Mouse (Mus musculus): Measurements from ENCODE around the gene Rbms1.

Gene Rbms1

DNA sequence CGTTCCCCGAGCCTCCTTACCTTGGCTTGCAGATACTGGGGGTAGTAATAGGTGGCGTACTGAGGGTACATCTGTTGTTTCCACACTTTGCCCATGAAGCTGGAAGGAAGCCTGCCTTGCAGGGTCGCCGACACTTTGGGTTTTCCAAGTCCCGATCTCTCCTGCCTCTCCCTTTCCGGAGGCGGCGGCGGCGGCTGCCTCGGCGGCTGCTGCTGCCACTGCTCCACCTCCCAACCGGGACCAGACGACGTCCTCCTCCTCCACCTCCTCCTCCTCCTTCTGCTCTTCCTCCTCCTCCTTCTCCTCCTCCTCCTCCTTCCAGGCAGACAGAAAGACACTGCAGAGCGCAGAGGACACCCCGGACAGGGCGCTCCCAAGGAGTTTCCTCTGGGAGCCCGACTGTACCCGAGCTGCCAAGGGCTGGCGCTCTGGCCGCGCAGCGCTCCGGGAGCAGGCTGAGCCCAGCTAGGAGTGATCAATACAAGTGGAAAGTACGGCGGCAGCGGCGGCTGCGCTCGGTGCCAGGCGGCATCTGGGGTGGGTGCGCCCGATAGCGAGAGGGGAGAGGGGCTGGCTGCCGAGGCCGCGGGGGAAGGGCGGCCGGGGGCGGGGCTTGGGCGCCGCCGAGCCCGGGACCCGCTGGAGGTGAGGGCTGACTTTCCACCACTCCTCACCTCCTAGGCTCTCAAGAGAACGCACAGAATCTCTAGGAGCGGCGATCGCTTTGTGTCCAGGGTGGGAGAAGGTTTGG is at the start of gene Rbms1:
TSS of gene Rbms1 (minus strand) at position 522 of the 751 bp plus-strand sequence.
- peak; percentile 60 for DNase-seq (ENCODE audit: low read depth, low spot score)

- no peak for DNase-seq (ENCODE audit: low read depth, low spot score)
Measured at GRCm38 (mm10) chr2:61012249-61012828, 49.3 kb upstream of the Rbms1 start.

DNA sequence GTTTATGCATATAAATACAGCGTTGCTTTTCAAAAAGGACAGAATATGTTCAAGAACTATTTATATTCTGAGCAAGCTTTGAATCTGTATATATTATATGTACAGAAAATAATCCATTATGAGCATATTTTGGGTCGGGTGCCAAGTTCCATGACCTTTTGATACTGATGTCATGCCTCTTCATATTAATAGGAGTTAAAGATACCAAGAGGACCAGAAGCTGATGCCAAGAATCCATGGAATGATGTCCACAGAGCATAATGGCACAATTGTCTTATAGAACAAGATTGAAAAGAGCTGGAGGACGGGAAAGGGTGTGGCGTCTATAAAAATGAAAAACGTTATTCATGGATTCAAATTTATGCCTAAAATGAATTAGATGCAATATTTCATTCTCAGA is 23.3 kb upstream of the Rbms1 start:
- DNase-seq (ENCODE audit: low read depth, low spot score): no peak

DNA sequence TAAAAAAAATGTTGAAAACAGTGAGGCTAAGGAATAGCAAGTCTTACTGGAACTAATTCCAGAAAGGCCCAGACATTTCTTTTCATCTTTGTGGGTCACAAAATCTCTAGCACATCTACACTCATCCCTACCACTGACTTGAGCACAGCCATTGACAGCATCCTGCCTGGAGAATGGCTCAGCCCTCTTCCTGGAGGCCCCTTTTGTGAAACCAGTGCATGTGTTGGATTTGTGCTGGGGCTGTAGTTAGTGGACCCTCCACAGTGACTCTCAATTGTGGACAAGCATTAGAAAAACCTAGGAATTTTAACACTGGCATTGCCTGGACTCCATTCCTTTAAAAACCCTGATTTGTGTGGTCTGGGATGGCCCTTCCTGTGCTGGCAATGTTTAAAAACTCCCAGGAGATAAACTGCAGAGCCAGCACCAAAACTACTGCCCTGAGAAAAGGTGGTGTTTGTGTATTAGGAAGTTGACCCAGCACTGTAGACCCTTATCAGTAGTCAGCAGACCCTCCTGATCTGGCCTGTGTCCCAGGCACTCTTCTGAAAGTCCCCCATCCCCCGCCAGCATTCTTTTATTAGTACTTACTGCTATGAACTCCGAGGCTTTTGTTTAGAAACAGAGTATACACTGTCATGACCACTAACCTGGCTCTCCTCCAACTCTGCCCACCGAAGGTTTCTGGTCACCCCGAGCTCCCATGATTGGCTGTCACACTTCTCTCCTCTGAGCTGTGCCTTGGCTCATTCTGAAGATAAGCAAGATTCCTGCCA is 15.7 kb upstream of the Rbms1 start:
- DNase-seq (ENCODE audit: low read depth, low spot score): no peak

GRCm38 (mm10) chr2:60972189-60972814 is 9.3 kb upstream of the Rbms1 start:
- DNase-seq (ENCODE audit: low read depth, low spot score): no peak

DNA sequence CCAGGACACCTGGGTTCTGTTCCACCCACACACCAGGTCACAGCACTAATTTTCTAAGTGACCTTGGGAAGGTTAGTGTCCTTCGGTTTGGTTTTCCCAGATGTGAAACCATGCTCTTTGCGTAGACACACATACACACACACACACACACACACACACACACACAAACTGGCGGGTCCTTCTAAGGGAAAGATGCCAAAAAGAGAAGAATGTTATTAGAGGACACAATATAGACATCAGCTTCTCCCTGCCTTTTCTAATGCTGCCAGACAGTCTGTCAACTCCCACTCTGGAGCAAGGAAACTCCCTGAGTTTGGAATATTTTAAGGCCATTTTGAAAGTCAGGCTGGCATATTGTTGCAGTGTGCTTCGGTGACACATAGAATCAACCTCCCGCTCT is 624 bp upstream of the Rbms1 start:
- DNase-seq (ENCODE audit: low read depth, low spot score): peak; percentile 59

DNA sequence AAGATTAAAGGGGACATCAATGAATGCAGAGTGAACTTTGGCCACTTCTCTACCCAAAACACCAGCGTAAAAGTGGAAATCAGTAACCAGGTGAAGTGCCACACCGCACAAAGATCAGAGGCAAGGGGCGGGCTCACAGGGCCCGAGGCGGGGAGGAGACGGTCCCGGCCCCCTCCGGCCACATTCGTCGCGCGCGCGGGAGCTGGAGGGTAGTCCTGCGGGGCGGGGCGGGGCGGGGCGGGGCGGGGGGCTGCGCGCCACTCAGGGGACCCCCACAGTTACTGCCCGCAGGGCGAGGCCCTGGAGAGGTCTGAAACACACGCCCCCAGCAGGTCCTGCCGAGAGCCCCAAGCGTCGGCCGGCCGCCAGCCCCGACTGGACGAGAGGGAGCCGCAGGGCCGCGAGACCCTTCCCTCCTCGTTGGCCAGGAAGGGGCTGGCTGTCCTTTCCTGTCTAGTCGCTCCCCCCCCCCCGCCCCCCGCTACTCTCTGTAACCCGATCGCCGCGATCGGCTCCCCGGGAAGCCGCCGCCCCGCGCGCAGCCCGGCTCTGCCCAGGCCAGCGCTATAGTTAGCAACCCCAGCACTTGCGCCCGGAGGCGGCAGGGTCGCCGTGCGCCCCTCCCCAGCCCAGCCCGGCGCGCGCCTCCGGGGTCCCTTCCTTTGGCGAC is 856 bp downstream of the Rbms1 start:
- DNase-seq (ENCODE audit: low read depth, low spot score): no peak

GRCm38 (mm10) chr2:60961281-60961680 is 1.7 kb downstream of the Rbms1 start:
- peak; percentile 37 for DNase-seq (ENCODE audit: low read depth, low spot score)

GRCm38 (mm10) chr2:60948241-60948640 is 14.8 kb downstream of the Rbms1 start:
- no peak for DNase-seq (ENCODE audit: low read depth, low spot score)

DNA sequence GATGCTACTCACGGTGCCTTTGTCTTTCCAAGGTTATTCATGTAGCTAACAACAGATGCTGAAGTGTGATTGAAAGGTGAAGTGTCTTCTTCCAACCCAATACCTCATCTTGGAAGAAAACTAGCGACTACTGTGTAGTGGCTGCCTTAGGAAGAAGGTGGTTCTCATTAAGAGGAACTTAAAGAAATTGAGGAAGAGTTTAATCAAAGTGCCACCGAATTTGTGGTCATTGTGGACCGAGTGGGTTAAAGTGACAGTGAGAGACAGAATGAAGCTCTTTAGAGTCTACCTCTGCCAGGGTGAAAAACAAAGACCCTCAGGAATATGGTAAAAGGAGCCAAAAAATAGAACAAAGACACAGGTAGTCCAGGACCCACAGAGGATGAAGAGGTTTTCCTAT is 15.2 kb downstream of the Rbms1 start:
- no peak for DNase-seq (ENCODE audit: low read depth, low spot score)

DNA sequence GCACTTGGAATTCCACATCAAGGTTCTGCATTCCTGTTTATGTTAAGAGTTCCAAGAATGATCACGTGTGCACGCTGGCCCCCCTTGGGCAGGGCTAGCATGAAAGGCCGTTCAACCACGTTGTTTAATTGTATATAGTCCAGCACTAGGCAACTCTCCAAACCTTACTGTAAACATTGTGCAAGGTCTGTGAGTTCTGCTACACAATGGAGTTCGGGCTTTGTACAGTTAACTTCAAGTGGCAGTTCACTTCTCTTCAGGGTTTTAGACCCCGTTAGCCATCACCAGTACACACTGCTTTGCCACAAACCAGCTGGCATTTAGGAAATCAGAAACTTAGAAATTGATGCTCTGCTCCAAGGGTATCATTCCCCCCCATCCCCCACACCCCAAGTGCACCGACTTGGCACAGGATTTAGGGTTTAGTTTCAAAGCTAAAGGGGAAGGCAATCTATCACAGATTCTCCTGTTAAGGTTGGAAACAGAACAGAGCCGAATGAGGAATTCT is 22.5 kb downstream of the Rbms1 start:
- DNase-seq (ENCODE audit: low read depth, low spot score): no peak

DNA sequence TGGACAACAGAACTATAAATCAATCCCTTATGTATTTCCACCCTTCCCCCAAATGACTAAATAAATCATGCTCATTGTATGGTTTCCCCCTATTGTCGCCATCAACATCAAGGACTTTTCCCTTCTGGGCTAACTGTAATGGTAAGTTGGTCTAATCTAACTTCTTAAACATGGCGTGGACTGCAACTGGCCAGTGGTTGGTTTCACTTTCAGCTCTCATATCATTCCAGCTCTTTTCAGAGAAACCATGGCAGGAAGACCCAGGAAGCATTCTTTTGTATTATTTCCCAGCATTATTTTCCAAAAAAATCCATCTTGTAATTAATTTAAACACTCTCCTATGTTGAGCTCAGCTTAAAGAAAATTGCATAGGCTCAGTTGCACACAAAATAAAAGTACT is 23.0 kb downstream of the Rbms1 start:
- no peak for DNase-seq (ENCODE audit: low read depth, low spot score)

DNA sequence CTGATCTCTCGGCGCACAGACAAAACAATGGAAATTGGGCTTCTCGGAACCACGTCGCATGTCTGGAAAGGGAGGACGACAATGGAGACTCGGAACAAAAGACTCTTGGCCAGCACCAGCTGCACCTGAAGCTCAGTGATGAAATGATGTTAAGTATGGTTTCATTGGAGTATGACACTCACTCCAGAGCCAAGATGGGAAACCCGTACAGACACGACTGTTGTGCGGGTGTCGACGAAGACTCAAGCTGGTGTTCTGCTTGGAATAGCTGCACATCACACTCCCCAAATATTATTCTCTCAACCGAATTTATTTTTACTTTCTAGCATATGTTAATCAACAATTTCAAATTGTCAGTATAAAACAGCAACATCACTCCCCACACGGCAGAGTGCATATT is 26.1 kb downstream of the Rbms1 start:
- peak; percentile 31 for DNase-seq (ENCODE audit: low read depth, low spot score)

DNA sequence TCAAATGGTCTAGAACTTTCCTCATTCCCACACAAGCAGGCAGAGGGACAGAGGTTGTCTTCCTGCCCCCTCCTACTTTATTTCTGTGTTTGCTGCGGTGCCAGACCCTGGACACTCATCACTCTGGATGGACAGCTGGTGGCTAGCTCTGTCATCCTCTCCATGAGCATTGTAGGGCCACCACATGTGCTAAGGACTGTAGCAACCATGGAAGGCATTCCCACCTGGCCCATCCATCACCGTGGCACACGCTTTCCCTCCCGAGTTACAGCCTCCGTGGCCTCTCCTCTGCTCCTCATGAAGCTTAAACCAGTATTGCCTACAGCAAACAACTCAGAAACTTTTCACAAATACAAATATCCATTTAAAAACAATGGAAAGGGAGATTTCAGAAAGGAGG is 34.0 kb downstream of the Rbms1 start:
- DNase-seq (ENCODE audit: low read depth, low spot score): no peak

GRCm38 (mm10) chr2:60927906-60928775 is 34.9 kb downstream of the Rbms1 start:
- DNase-seq (ENCODE audit: low read depth, low spot score): no peak

DNA sequence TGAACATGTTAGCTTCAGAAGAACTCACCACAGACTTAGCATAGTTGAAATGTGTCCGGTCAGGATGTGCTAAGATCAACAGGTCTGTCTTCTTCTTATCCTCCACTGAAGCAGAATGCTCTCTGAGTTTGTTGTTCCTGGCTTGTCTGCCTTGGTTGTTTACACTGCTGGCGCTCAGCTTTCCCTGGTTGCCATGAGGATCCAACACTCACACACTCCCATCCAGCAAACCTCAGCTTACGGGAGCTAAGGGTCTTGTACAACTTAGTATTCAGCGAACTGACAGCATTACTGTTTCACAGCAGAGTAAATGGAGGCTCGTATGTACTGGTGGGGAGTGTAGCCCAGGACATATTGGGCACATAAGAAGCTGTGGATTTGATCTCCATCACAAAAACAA is 37.9 kb downstream of the Rbms1 start:
- no peak for DNase-seq (ENCODE audit: low read depth, low spot score)

DNA sequence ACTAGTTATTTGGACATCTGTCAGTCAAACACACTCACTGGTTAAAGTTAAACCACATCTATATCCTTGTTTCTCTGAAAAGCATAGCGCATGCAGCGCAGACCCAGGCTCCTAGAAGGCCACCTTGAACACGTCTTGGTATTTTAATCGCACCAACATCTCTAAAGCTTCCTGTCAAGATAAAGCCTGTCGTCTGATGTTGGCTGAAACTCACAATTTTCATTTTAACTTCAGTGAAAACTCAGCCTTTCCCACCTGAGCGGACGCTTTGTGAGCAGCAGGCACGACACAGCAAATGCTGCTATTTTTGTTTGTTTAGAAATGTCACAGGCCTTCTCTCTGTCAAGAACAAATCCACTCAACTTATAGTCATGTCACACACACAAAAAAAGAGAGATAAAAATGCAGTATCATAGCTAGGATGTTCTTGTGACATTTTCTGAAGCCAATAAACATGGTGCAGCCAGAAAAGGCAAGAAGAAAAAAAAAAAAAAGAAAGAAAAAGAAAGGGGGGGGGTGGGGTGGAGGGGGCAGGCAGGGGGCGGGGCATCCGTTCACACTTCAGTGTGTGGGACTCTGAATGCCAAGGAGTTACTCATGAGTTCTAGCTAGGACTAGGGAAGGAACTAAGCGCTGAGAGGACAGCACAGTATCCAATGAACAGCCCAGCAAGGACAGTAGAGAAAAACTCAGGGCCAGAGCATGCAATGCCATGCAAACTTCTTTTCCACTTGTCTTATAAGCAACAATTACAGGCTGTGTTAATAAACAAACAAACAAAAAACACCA is 39.0 kb downstream of the Rbms1 start:
- no peak for DNase-seq (ENCODE audit: low read depth, low spot score)

GRCm38 (mm10) chr2:60923111-60923510 is 39.9 kb downstream of the Rbms1 start:
- no peak for DNase-seq (ENCODE audit: low read depth, low spot score)

DNA sequence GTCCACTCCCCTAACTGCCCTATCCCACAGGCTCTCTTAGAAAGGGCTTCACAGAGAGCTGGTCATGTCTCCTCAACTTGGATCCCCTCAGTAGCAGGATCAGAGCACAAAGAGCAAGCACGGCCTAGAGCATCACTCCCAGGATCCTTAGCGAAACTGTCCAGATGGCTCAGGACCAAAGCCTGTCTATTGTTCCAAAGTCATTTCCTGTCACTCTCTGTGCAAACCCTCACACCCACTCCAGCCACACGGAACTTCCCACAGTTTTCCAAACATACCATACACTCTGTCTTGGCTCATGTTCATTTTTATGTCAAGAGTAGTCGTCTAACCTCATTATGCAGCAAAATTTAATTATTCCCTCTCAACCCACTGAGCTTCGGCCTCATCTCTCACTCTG is 40.6 kb downstream of the Rbms1 start:
- no peak for DNase-seq (ENCODE audit: low read depth, low spot score)

DNA sequence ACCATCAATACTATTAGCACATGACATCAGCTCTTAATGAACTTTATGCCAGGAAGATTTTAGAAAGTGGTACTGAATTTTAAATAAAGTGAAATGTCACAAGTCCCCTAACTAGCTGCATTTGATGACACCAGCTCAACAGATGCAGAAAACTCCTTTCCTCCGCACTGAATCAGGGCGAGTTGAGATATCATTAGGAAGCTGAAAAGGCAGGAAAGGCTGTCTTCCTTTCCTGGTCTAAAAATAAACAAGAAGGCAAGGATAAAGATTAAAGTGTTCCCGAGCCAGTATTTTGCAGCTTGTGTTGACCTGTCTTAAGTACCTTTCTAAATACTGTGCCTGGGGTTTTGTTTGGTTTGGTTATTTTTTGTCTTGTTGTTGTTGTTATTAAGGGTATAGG is 42.9 kb downstream of the Rbms1 start:
- no peak for DNase-seq (ENCODE audit: low read depth, low spot score)

All from brain, adult 2 months (tissue).